Mouse (Mus musculus) left cerebral cortex, postnatal 10 days (tissue): Measurements from ENCODE around the gene Hsd11b2. TPM values are rescaled to one million over a fixed set of nuclear protein-coding genes. Genes with fewer than 3 reads are reported as not detected.
"Not testable (repeated sequence)": the region's sequence is repeated elsewhere in the genome, so short reads cannot be mapped to it uniquely, and the experiment has no call there.

ENCODE experiments used
- DNase-seq, 2 experiments: peaks; one replicate each; pipeline ENCODE4 v3.0.0; 2021 to 2022; ENCODE audit warnings: low spot score in 2 of 2, mixed read lengths in 1 of 2; ENCODE audit errors: extremely low spot score in 1 of 2
- intact Hi-C: fragments of 180-260 bp; cut with DNase I; formaldehyde crosslinking; loops from one replicate; pipeline ENCODE4 v1.15.1; 2025
- total RNA-seq, 2 experiments: library from RNA; stranded (reverse); gene quantifications; 2 replicates each; pipeline ENCODE4 v1.2.3; 2021

Hsd11b2 gene
- total RNA-seq, 2 experiments from 2014 or later: not detected

GRCm38 (mm10) chr8:105545249-105545648 lies 26.7 kb downstream of the Hsd11b2 start:
- intact Hi-C loops: no loop called here
- DNase-seq: peak in 1 of 2 experiments; percentile 62

DNA sequence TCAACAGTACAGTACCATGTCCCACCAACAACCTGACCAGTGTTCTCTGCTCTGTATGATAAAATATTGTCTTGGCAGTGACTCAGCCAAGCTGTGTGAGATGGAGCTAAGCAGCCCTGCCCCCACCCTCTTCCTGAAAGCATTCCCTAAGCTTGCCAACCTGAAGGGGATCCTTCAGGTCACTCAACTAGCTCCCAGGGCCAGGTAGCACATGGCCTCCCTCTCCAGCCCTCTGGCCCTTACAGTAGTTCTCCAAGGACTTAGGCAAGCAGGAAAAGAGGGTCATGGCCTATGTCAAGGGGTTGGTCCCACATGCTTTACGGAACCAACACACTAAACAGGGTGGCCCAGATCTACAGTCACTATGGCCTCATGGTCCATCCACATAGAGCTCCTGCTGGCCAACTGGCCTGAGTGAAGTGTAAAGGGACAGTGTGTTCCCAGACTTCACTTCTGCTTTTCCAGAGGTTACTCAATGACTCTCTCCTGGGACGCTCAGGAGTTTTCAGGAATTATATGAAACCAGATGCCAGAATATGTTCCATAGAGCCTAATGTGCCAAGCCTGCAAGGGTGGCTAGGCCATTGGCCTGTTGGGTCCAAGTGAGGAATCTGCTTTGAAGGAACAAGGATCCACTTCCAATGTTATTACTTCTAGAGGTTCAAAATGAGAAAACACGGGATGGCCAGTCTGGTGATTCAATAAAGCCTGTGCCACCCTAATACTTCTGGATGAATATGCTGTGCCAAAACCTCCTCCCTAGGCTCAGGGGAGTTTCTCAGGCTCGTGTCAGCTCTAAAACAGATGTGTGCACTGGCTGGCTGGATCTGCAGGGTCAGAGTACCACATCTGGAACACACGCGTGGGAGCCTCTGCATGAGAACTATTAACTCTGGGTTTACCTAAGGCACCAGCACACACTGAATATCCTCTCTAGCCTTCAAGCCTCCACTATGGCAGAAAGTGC lies 28.1 kb downstream of the Hsd11b2 start:
- no peak for DNase-seq
- intact Hi-C loops: no loop called here

GRCm38 (mm10) chr8:105549506-105549905 lies 31.0 kb downstream of the Hsd11b2 start:
- no peak for DNase-seq
- intact Hi-C loops: no loop called here

GRCm38 (mm10) chr8:105550083-105550482 lies 31.5 kb downstream of the Hsd11b2 start:
- intact Hi-C loops: loop anchor here (5.0 kb wide), 1 partner anchor 33 kb away; the partner anchor contains the start of gene Hsd11b2
- DNase-seq: no peak

DNA sequence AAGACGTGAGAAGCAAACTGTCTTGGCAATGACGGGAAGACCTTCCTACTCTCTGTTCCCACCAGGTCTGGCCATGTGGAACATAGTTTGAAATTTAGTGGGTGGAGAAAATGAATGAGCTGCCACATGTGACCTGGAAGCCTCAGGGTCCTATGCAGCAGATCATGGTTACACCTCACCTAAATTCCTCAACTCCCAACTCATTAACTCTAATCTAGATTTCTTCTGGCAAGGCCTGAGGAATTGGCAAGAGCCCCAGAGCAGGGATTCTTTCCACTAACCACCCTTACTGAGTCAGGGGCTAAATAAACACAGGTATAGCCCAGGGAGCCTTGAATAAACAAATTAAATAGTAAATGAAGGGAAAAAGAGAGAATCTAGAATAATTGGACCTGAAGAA lies 33.5 kb downstream of the Hsd11b2 start:
- intact Hi-C loops: loop anchor here (5.0 kb wide), 1 partner anchor 35 kb away; the partner anchor contains the start of gene Hsd11b2
- DNase-seq: no peak

GRCm38 (mm10) chr8:105552824-105553223 lies 34.3 kb downstream of the Hsd11b2 start:
- intact Hi-C loops: loop anchor here (5.0 kb wide), 1 partner anchor 36 kb away; the partner anchor contains the start of gene Hsd11b2
- DNase-seq: no peak

DNA sequence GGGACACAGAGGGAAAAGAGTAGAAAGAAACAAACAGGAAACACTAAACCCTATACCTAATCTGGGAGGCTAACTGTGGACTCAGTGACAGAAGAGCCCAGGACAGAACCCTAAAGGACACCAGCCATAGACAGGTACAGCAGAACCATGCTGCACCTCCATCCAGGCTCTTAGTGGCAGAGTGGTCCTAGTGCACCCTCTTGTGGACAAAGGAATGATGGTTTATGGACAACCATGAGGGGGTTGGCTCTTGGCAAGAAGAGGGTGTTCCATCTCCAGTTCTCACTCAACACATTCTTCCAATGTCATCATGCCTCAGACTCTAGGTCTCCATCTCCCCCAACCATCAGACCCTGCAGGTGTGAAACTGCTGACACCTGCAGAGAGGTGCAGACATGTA lies 35.5 kb downstream of the Hsd11b2 start:
- peak in 1 of 2 experiments; percentile 57 for DNase-seq
- intact Hi-C loops: loop anchor here (5.0 kb wide), 1 partner anchor 37 kb away; the partner anchor contains the start of gene Hsd11b2

- intact Hi-C loops: no loop called here
- DNase-seq: peak in 1 of 2 experiments; percentile 21
Observed at GRCm38 (mm10) chr8:105555230-105555629, 36.7 kb downstream of the Hsd11b2 start.

DNA sequence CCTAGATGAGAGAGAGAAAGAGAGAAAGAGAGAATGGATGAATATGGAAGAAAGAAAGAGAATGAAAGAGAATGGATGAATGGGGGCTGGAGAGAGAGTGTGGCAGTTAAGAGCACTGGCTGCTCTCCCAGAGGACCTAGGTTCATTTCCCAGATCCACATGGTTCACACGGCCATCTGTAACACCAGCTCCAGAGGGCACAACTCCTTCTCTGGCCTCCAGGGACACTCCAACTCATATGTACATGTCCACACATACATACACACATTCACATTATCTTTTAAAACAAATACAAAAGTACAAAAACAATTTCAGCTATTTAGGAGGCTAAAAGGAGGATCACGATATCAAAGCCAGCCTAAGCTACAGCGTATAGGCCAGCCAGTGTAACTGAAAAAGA lies 44.3 kb downstream of the Hsd11b2 start:
- DNase-seq: no peak
- intact Hi-C loops: no loop called here

GRCm38 (mm10) chr8:105563871-105564270 lies 45.3 kb downstream of the Hsd11b2 start:
- peak in 1 of 2 experiments; percentile 24 for DNase-seq

GRCm38 (mm10) chr8:105564573-105565229 lies 46.1 kb downstream of the Hsd11b2 start:
- not testable (repeated sequence) for DNase-seq
- intact Hi-C loops: loop anchor here (5.0 kb wide), 1 partner anchor 43 kb away; the partner anchor contains the start of gene Ripor1

More at GRCm38 (mm10) chr8:105563871-105564270, 45.3 kb downstream of the Hsd11b2 start:
- intact Hi-C loops: no loop called here

GRCm38 (mm10) chr8:105565401-105565881 lies 46.9 kb downstream of the Hsd11b2 start:
- DNase-seq: no peak
- intact Hi-C loops: loop anchor here (5.0 kb wide), 1 partner anchor 42 kb away; the partner anchor contains the start of gene Ripor1

GRCm38 (mm10) chr8:105565952-105566702 lies 47.6 kb downstream of the Hsd11b2 start, which contains the start of gene Atp6v0d1:
Atp6v0d1 (minus strand) TSS chr8:105566047.
- DNase-seq: peak; percentile 99 to 100
- intact Hi-C loops: loop anchor here (5.0 kb wide), 1 partner anchor 41 kb away; the partner anchor contains the start of gene Ripor1

DNA sequence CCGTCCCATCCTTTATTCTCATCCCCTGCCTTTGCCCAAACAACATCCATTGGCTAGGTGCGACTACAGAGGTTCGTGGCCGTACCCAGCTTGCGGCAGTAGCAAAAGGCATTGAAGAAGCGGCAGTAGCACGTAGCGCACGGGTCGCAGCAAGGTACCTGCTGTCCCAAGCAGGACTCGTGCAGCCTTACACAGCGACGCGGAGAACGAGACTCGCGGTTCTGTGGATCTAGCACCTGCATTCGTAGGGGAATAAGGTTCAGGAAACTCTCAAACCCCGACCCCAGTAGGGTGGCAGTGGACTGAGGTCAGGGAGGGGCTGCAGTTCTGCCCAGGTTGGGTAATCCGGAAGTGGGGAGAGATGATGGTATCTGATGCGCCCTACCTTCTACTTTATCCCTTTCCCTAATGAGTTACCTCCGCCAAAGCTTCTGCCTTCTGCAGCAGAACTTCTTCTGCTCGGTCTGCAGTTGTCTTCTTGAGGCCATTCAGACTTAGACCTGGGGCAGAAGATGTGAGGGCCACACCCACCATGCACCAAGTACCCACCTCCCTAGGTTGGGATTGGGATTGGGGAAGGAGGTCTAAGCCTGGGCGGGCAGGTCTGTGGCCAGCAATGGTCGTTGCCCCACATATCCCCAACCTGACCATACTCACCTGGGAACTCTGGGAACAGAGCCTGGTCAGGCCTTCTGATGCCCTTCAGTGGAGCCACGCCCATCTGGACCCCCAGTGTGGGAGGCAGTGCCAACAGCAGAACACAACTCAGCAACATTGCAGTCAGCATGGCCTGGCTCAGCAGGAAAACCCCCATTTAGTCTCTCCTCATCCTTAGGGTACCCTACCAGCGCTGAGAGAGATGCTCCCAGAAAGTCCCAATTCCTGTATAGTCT lies 48.4 kb downstream of the Hsd11b2 start:
- DNase-seq: peak; percentile 9 to 48
- intact Hi-C loops: loop anchor here (5.0 kb wide), 1 partner anchor 40 kb away; the partner anchor contains the start of gene Ripor1

DNA sequence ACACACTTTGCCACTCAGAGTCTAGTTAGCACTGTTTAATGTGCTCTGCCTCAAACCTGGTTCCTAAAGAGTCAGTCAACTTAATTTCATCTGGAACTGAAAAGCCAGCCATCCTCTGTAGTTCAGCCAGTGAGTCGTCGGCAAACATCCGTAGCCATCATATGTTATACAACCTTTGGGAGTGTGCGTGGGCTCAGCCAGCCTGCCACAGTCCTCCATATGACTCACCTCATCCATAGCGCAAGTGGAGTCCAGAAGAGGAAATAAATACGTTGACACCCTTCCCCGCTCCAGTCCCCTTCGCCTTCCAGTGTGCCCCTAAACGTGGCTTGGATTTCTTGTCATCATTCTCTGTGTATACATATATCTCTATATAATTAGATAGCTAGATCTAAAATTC lies 53.3 kb downstream of the Hsd11b2 start:
- no peak for DNase-seq
- intact Hi-C loops: no loop called here

- intact Hi-C loops: no loop called here
- peak in 1 of 2 experiments; percentile 65 for DNase-seq
Observed at GRCm38 (mm10) chr8:105573427-105573826, 54.9 kb downstream of the Hsd11b2 start.
